Mouse (Mus musculus): ENCODE measurements around the gene Tbx1. TPM values are rescaled to one million over a fixed set of nuclear protein-coding genes. Genes with fewer than 3 reads are reported as not detected.
A peak's percentile ranks its signal among the peaks of the same experiment; 100 is the strongest.
"Not testable (repeated sequence)": the region's sequence is repeated elsewhere in the genome, so short reads cannot be mapped to it uniquely, and the experiment has no call there.

Tbx1 gene
- polyA plus RNA-seq, 1 experiment from 2014 or later, result 0.56 TPM

- Histone ChIP-seq H3K4me2 (no peak overlapping the region), H3K27ac (no peak overlapping the region), H3K9me3 (replicated peaks) (no peaks in the 10 kb centered on the region), H3K9ac (no peak overlapping the region), H3K27me3 (no peaks in the 10 kb centered on the region), H3K4me1 (no peaks in the 10 kb centered on the region), H3K36me3 (ENCODE audit: poor library complexity, severe bottlenecking) (no peaks in the 10 kb centered on the region), H3K4me3 (no peak overlapping the region)
- 81% methylated on average over 2 of the region's 2 CpGs for WGBS
- no peak for ATAC-seq
These were observed 26.0 kb downstream of the Tbx1 start for GRCm38 (mm10) chr16:18564472-18564871.

- Histone ChIP-seq H3K9ac (no peak overlapping the region), H3K36me3 (ENCODE audit: poor library complexity, severe bottlenecking) (no peaks in the 10 kb centered on the region), H3K4me1 (no peaks in the 10 kb centered on the region), H3K27me3 (no peaks in the 10 kb centered on the region), H3K4me2 (no peak overlapping the region), H3K9me3 (replicated peaks) (no peaks in the 10 kb centered on the region), H3K27ac (no peak overlapping the region), H3K4me3 (no peak overlapping the region)
- no peak for ATAC-seq
- WGBS, result 89% methylated on average over 3 of the region's 3 CpGs
These were observed 34.0 kb downstream of the Tbx1 start for GRCm38 (mm10) chr16:18556461-18556860.

DNA sequence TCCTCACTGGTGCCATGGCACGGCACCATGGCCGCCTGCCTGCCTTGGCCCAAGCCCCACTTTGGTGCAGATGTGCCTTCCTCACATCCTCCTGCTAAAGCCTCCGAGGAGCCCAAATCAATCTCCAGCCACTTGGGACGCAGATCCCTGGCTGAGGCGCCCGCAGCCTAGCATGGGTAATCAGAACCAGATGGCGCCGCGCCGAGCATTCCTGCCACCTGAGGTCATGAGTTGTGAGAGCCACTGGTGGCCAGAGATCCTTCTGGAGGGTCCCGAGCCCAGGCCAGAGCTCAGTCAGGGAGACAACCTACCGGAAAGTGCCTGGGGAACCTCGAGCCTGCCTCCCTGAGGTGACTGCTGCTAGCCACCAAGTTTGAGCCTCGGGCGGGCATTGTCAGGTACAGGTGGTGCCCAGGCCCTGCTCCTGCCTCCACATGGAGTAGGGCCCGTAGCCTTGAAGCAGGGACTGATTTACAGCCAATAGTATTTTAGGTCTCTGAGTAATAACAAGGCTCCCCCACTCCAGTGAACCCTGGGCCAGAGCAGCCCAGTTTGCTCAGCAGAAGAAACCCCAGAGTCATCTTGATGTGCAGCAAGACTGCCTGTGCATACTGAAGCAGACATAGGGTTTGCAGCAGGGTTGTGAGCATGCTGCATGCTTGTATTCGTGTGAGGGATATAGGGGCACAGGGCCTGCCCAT is 35.1 kb downstream of the Tbx1 start:
- 82% methylated on average over 17 of the region's 17 CpGs for WGBS
- H3K4me2 ChIP-seq, result no peak overlapping the region
- H3K9ac ChIP-seq, result no peak overlapping the region
- H3K9me3 ChIP-seq (replicated peaks), result no peaks in the 10 kb centered on the region
- H3K4me1 ChIP-seq, result no peaks in the 10 kb centered on the region
- H3K36me3 ChIP-seq (ENCODE audit: poor library complexity, severe bottlenecking), result no peaks in the 10 kb centered on the region
- H3K27ac ChIP-seq, result no peak overlapping the region
- no peak for ATAC-seq
- H3K27me3 ChIP-seq, result no peaks in the 10 kb centered on the region
- no peak overlapping the region for H3K4me3 ChIP-seq

GRCm38 (mm10) chr16:18554721-18555120 is 35.8 kb downstream of the Tbx1 start:
- Histone ChIP-seq H3K27me3 (no peaks in the 10 kb centered on the region), H3K9ac (no peak overlapping the region), H3K27ac (no peak overlapping the region), H3K36me3 (ENCODE audit: poor library complexity, severe bottlenecking) (no peaks in the 10 kb centered on the region), H3K9me3 (replicated peaks) (no peaks in the 10 kb centered on the region), H3K4me2 (no peak overlapping the region), H3K4me3 (no peak overlapping the region), H3K4me1 (no peaks in the 10 kb centered on the region)
- 69% methylated on average over 2 of the region's 2 CpGs for WGBS
- no peak for ATAC-seq

- no peaks in the 10 kb centered on the region for H3K27me3 ChIP-seq
- peaks cover 8% of the 10 kb centered on the region; the same call in 1 of the 2 replicates for H3K4me1 ChIP-seq
- H3K36me3 ChIP-seq (ENCODE audit: poor library complexity, severe bottlenecking), result no peaks in the 10 kb centered on the region
- no peak overlapping the region for H3K4me3 ChIP-seq
- H3K9ac ChIP-seq, result no peak overlapping the region
- WGBS, result 70% methylated on average over 11 of the region's 11 CpGs
- H3K27ac ChIP-seq, result no peak overlapping the region
- no peak for ATAC-seq
- H3K4me2 ChIP-seq, result no peak overlapping the region
- no peaks in the 10 kb centered on the region for H3K9me3 ChIP-seq (replicated peaks)
These were observed 38.3 kb downstream of the Tbx1 start for GRCm38 (mm10) chr16:18552106-18552710.

- Histone ChIP-seq H3K4me3 (no peak overlapping the region), H3K27ac (no peak overlapping the region), H3K9ac (no peak overlapping the region), H3K4me2 (no peak overlapping the region), H3K4me1 (peaks cover 8% of the 10 kb centered on the region; the same call in 1 of the 2 replicates), H3K36me3 (ENCODE audit: poor library complexity, severe bottlenecking) (no peaks in the 10 kb centered on the region), H3K9me3 (replicated peaks) (no peaks in the 10 kb centered on the region), H3K27me3 (no peaks in the 10 kb centered on the region)
- WGBS, result 41% methylated on average over 9 of the region's 9 CpGs
- ATAC-seq, result no peak
These were observed 38.9 kb downstream of the Tbx1 start for GRCm38 (mm10) chr16:18551604-18552003.

- 60% methylated on average over 5 of the region's 5 CpGs for WGBS
- H3K4me1 ChIP-seq, result peaks cover 16% of the 10 kb centered on the region; the same call in 1 of the 2 replicates
- H3K4me3 ChIP-seq, result no peak overlapping the region
- H3K4me2 ChIP-seq, result no peak overlapping the region
- no peak overlapping the region for H3K9ac ChIP-seq
- H3K27ac ChIP-seq, result no peak overlapping the region
- ATAC-seq, result no peak
- no peaks in the 10 kb centered on the region for H3K36me3 ChIP-seq (ENCODE audit: poor library complexity, severe bottlenecking)
- H3K9me3 ChIP-seq (replicated peaks), result no peaks in the 10 kb centered on the region
- no peaks in the 10 kb centered on the region for H3K27me3 ChIP-seq
These were observed 42.6 kb downstream of the Tbx1 start for GRCm38 (mm10) chr16:18547891-18548290.

GRCm38 (mm10) chr16:18543151-18543829 is 47.2 kb downstream of the Tbx1 start:
- H3K27ac ChIP-seq, result no peak overlapping the region
- 51% methylated on average over 8 of the region's 8 CpGs for WGBS
- no peak overlapping the region for H3K9ac ChIP-seq
- H3K4me3 ChIP-seq, result no peak overlapping the region
- no peaks in the 10 kb centered on the region for H3K9me3 ChIP-seq (replicated peaks)
- no peaks in the 10 kb centered on the region for H3K27me3 ChIP-seq
- H3K4me2 ChIP-seq, result no peak overlapping the region
- ATAC-seq, result peak; percentile 80
- peaks cover 16% of the 10 kb centered on the region; the same call in 1 of the 2 replicates for H3K4me1 ChIP-seq
- no peaks in the 10 kb centered on the region for H3K36me3 ChIP-seq (ENCODE audit: poor library complexity, severe bottlenecking)

DNA sequence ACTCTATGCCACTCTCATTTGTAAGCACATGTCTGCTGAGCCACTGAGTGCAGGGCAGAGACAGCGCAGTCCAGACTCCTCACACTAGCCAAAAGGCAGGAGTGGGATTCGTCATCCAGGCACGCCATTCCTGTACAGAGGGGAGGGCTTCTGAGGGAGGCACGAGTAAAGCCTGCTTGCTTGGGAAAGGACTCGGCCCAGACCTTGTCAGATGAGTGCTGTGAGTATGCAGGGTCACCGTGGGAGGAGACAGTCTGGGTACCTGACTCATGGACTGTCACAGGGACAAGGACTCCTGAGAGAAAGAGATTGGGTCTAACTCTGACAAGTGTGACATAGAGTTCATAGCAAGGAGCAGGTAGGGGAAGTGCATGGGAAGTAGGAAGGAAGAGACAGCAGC is 51.2 kb downstream of the Tbx1 start:
- H3K9me3 ChIP-seq (replicated peaks), result no peaks in the 10 kb centered on the region
- no peak overlapping the region for H3K9ac ChIP-seq
- no peaks in the 10 kb centered on the region for H3K36me3 ChIP-seq (ENCODE audit: poor library complexity, severe bottlenecking)
- H3K4me3 ChIP-seq, result no peak overlapping the region
- H3K4me2 ChIP-seq, result no peak overlapping the region
- no peak for ATAC-seq
- no peaks in the 10 kb centered on the region for H3K27me3 ChIP-seq
- WGBS, result 83% methylated on average over 6 of the region's 6 CpGs
- H3K27ac ChIP-seq, result no peak overlapping the region
- peaks cover 8% of the 10 kb centered on the region; the same call in 1 of the 2 replicates for H3K4me1 ChIP-seq

DNA sequence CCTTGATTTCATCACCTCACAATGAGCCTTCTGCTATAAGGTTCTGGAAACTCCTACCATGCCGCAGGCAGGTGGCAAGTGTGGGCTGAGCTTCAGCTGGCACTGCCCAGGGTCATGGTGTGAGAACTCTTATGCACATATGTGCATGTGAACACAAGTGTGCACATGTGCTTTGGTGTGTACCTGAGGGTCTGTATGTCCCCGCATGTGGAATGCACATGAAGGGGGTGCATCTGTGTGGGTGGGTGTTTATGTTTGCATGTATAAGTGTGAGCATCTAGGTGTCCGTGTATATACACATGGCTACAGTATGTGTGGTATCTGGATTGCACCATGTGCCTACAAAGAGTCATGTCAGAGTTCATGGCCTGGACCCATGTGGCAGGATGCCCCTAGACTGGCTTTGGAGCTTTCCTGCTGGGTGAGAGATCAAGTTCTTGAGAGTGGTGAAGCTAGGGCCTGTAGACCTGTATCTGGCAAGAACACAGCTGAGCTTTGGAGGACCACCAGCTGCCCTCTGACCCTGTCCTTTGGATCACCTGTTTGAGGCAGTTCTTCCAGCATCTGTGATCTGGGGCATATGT is 53.0 kb downstream of the Tbx1 start:
- Histone ChIP-seq H3K4me1 (no peaks in the 10 kb centered on the region), H3K36me3 (ENCODE audit: poor library complexity, severe bottlenecking) (no peaks in the 10 kb centered on the region), H3K27ac (no peak overlapping the region), H3K4me3 (no peak overlapping the region), H3K27me3 (no peaks in the 10 kb centered on the region), H3K4me2 (no peak overlapping the region), H3K9me3 (replicated peaks) (no peaks in the 10 kb centered on the region), H3K9ac (no peak overlapping the region)
- WGBS, result 88% methylated on average over 3 of the region's 3 CpGs
- ATAC-seq, result no peak

DNA sequence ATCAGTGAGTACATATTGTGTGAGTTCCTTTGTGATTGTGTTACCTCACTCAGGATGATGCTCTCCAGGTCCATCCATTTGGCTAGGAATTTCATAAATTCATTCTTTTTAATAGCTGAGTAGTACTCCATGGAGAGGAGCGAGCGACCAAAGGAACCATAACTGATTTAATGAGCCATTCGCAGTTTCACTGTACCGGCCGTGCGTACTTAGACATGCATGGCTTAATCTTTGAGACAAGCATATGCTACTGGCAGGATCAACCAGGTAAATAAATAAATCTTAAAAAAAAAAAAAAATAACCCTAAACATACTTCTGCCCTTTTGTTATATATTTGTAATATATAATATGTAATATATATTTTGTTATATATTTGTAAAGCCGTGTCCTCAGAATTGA is 57.4 kb downstream of the Tbx1 start:
- H3K36me3 ChIP-seq (ENCODE audit: poor library complexity, severe bottlenecking); H3K4me1 ChIP-seq; H3K9me3 ChIP-seq (replicated peaks); H3K4me3 ChIP-seq; H3K4me2 ChIP-seq; H3K9ac ChIP-seq; H3K27me3 ChIP-seq; H3K27ac ChIP-seq: not testable (repeated sequence)
- ATAC-seq, result peak; percentile 100
- WGBS, result 91% methylated on average over 7 of the region's 7 CpGs
